Mouse (Mus musculus): ENCODE data around the gene Grik1.

Grik1 gene

GRCm38 (mm10) chr16:87957449-87957848, 332.6 kb downstream of the Grik1 start:
- no peak for DNase-seq (ENCODE audit: low read depth, low spot score)

GRCm38 (mm10) chr16:87956178-87956577, 333.9 kb downstream of the Grik1 start:
- DNase-seq (ENCODE audit: low read depth, low spot score) = no peak

GRCm38 (mm10) chr16:87954715-87955441, 335.2 kb downstream of the Grik1 start:
- DNase-seq (ENCODE audit: low read depth, low spot score) = no peak

DNA sequence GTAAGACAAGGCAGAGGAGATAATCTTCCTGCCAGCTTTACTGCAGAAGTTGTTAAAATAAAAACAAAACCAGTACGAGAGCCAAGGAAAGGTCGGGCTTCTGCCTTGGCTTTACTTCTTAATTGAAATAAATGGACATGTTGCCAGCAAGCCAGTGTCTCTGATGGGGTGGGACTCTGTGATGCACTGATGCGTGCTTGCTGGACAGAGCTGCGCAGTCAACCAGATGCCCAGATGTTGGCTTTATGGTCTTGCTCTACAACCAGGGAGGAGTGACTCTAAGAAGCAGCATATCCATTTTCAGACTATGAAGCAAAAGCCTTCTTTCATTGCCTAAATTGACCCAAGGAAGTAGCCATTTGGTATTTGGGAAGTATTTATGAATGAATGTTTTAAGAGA, 336.9 kb downstream of the Grik1 start:
- DNase-seq (ENCODE audit: low read depth, low spot score) = no peak

DNA sequence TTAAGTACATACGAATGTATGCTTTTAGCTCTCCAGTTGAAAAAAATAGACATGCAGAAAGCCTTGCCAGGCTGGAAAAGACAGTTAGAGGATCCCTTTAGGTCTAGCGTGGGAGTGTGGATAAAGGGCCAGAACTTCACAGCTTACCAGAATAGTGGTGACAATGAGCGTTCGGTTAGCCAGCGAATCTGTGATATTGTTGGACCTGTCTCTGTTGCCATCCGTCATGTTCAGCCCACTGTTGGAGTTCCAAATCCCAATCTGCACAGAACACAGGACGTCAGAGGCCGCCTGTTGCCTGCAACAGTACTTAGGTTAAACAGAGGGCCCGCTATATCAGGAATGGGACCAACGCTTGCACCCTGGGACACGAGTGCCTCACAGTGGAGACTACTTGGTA, 340.2 kb downstream of the Grik1 start:
- DNase-seq (ENCODE audit: low read depth, low spot score) = no peak

DNA sequence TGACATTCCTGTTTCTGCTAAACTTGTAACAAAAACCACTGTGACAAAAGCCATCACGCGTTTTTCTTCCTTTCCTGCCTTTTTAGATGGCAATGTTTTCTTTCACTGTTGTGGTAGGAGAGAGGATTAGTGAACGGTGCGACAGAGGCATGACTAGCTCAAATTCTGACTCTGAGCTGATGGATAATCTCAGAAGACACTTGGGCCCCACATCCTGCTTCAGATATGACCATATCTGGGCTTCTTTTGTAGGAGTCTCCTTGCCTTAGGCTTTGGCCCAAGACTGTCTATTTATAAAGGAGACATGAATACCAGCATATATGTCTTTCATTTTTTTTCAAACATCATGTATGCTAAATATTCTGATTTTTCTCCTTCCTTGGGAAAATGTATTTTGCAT, 341.9 kb downstream of the Grik1 start:
- DNase-seq (ENCODE audit: low read depth, low spot score) = no peak

- no peak for DNase-seq (ENCODE audit: low read depth, low spot score)
Measured at GRCm38 (mm10) chr16:87944318-87944717, 345.7 kb downstream of the Grik1 start.

GRCm38 (mm10) chr16:87942103-87942865, 347.8 kb downstream of the Grik1 start:
- no peak for DNase-seq (ENCODE audit: low read depth, low spot score)

DNA sequence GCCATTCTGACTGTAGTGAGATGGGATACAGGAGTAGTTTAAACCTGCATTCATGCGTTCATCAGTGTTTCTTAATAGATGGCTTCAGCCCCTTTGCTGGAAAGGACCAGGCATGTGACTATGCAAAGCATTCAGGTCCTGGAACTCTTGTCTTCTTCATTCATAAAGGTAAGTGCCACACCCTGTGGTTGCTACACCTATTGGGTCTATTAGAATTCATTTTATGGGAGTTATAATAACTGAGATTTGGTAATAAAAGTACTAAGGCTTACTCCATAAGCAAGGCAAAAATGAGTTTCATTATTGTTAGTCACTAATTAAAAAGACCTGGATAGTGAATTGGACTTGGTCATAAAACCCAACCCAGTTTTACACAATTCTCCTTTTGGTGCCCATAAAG, 355.4 kb downstream of the Grik1 start:
- DNase-seq (ENCODE audit: low read depth, low spot score) = no peak

DNA sequence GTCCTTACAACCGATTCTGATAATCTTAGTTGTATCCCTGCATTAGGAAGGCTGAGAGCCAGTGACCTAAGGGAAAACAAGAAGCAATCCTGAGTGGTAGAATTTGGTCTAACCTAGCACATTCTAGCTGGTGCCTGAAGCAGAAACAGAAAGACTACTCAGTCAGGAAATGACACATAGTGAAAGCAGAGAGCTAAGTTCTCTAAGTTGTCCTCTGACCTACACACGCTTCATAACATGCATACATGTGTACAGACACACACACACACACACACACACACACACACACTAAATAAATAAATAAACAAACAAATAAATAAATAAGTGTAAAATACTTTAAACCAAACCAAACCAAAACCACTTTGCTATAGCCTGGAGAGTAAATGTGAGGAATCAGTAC, 358.7 kb downstream of the Grik1 start:
- no peak for DNase-seq (ENCODE audit: low read depth, low spot score)

GRCm38 (mm10) chr16:87930519-87930918, 359.5 kb downstream of the Grik1 start:
- DNase-seq (ENCODE audit: low read depth, low spot score) = no peak

DNA sequence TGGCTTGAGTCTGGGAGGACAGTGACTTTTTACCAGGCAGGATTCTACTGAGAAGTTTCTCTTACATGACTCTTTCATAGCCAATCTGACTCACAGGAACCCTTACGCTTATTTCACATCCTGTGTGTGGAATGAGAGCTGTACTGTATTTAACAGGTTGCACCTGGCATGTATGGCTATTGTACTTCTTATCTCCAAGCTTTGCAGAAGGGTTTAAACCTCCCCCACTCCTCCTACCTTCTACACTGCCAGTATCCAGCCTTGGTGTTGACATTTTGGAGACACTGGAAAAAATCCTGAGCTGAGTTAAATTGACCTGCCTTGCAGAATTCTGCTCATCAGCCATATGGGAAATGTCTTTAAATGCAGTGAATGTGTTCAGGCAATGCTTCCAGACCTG, 361.4 kb downstream of the Grik1 start:
- no peak for DNase-seq (ENCODE audit: low read depth, low spot score)

DNA sequence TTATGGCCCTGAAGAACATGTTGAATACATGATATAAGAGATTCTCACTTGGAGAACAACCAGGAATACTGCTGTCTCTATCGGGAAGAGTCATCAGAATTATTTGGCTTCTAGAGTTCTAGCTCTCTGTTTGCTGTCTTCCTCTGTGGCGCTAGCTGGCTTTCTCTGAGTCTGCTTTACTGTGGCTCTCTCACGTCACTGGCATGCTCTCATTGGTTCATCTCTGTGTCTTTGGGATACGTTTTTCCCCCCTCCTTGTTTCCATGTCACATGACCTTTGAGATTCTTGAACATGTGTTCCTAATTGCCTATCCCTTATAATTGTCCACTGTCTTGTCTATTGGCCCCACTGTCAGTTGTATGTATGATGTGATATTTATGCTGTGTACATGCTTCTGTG, 372.2 kb downstream of the Grik1 start:
- no peak for DNase-seq (ENCODE audit: low read depth, low spot score)

DNA sequence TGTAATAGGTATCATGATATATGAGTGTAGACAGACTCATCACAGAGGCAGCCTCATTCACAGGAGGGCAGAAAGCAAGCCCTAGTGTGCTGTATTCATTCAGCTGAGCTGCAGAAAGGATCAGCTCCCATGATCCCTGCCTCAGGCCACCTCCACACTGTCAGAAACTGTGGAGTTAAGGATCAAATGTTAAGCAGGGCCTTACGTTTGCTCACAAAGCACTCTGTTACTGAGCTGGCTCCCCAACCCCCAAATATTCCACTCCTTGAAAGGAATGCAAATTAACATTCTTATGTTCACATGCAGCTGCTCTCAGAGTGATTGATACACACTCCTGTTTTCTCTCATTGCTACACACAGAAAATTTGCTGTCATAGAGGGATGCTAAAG, 372.9 kb downstream of the Grik1 start:
- no peak for DNase-seq (ENCODE audit: low read depth, low spot score)

GRCm38 (mm10) chr16:87916209-87917156, 373.6 kb downstream of the Grik1 start:
- DNase-seq (ENCODE audit: low read depth, low spot score) = no peak

DNA sequence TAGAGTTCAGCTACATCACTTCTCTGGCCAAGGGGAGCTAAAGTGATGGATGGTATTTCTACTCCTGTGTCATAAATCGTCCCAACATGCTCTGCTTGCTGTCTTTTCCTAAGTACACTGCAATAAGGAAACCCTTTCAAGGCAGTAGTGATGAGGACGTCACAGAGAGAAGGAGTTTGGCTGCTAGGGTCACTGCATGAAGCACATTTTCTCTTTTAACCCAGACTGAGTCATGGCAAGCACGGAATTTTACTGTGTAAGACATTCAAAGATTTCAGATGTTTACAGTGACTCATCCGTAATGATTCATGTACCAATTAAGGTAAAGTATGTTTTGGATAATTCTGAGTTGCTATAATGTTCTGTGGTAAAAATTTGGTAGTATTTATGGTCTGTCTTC, 374.9 kb downstream of the Grik1 start:
- DNase-seq (ENCODE audit: low read depth, low spot score) = no peak

GRCm38 (mm10) chr16:87913781-87914180, 376.3 kb downstream of the Grik1 start:
- no peak for DNase-seq (ENCODE audit: low read depth, low spot score)

DNA sequence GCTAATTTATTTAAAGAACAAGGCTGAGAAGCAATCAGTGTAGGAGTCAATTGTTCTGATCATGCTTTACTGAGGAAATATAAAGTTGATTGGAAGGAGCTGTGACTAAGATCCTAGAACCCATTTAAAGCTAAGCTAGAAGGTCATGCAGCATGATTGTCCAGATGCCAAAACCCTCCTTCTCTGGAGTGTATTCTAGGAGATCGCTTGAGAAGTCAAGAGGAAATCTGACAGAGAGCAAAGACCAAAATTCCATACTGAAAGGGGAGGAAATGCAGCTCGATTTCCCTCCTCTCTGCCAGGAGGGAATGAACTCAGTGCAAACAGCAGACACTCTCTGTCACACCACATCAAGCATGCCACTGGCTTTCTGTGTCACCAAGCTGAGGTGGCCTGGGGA, 378.9 kb downstream of the Grik1 start:
- no peak for DNase-seq (ENCODE audit: low read depth, low spot score)

DNA sequence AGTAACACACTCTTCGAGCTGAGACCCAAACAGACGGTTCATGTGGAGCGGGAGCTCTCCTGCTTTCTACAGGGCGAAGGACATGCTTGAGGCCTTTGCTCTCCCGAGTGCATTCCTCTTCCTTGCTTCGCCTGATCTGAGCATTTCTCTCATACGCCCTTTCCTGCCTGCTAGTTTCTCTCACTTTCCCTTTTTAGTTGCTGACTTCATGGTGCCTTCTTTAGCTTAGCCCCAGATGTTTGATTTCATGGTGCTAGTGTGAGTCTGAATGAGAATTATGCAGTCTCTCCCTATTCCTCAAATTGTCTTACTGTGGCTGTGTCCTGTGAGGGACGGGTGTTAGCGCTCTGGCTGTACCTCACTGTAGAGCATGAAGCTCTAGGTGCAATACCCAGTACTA, 388.0 kb downstream of the Grik1 start:
- DNase-seq (ENCODE audit: low read depth, low spot score) = no peak

GRCm38 (mm10) chr16:87901189-87901588, 388.9 kb downstream of the Grik1 start:
- no peak for DNase-seq (ENCODE audit: low read depth, low spot score)

GRCm38 (mm10) chr16:87875927-87876326, 414.1 kb downstream of the Grik1 start:
- DNase-seq (ENCODE audit: low read depth, low spot score) = no peak

GRCm38 (mm10) chr16:87864526-87864925, 425.5 kb downstream of the Grik1 start:
- no peak for DNase-seq (ENCODE audit: low read depth, low spot score)
